Mouse (Mus musculus): ENCODE data around the gene Cdc42ep4. TPM values are rescaled to one million over a fixed set of nuclear protein-coding genes. Genes with fewer than 3 reads are reported as not detected.

Cdc42ep4 gene
- polyA plus RNA-seq, 1 experiment: 61.3 TPM

- DNase-seq (ENCODE audit: low read depth): no peak
- TF ChIP-seq CTCF (IDR thresholded peaks at IDR 0.05; ENCODE audit: borderline replicate concordance, extremely low read depth, insufficient read depth, insufficient read length): no peak
- TF ChIP-seq POLR2A (IDR thresholded peaks at IDR 0.05; ENCODE audit: borderline replicate concordance, extremely low read depth, insufficient read depth, insufficient read length, poor library complexity, severe bottlenecking): no peak
Observed at GRCm38 (mm10) chr11:113691318-113691717, 60.4 kb downstream of the Cdc42ep4 start.

DNA sequence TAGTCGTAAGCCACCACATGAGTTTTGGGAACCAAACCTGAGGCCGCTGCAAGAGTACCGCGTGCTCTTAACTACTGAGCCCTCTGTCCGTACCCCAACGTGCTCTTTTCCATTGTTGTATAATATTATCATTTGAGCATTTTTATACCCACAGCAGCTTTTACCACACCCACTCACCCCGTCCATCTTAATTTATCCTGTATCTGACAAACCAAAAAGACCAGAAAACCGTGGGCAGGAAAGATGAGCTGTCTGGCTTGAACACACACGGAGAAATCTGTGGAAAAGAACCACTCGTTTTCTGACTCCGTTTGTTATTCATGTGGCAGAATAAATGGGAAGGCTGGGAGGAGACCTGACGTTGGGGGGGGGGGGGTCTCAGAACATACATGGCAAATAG is 61.2 kb downstream of the Cdc42ep4 start:
- DNase-seq (ENCODE audit: low read depth): no peak
- TF ChIP-seq POLR2A (IDR thresholded peaks at IDR 0.05; ENCODE audit: borderline replicate concordance, extremely low read depth, insufficient read depth, insufficient read length, poor library complexity, severe bottlenecking): no peak
- no peak for TF ChIP-seq CTCF (IDR thresholded peaks at IDR 0.05; ENCODE audit: borderline replicate concordance, extremely low read depth, insufficient read depth, insufficient read length)

- DNase-seq (ENCODE audit: low read depth): peak; percentile 76
- TF ChIP-seq POLR2A (IDR thresholded peaks at IDR 0.05; ENCODE audit: borderline replicate concordance, extremely low read depth, insufficient read depth, insufficient read length, poor library complexity, severe bottlenecking) (no peak), CTCF (IDR thresholded peaks at IDR 0.05; ENCODE audit: borderline replicate concordance, extremely low read depth, insufficient read depth, insufficient read length) (no peak)
Observed at GRCm38 (mm10) chr11:113687031-113687430, 64.7 kb downstream of the Cdc42ep4 start.

- no peak for DNase-seq (ENCODE audit: low read depth)
- no peak for TF ChIP-seq POLR2A (IDR thresholded peaks at IDR 0.05; ENCODE audit: borderline replicate concordance, extremely low read depth, insufficient read depth, insufficient read length, poor library complexity, severe bottlenecking)
- no peak for TF ChIP-seq CTCF (IDR thresholded peaks at IDR 0.05; ENCODE audit: borderline replicate concordance, extremely low read depth, insufficient read depth, insufficient read length)
Observed at GRCm38 (mm10) chr11:113684707-113685426, 66.8 kb downstream of the Cdc42ep4 start.

DNA sequence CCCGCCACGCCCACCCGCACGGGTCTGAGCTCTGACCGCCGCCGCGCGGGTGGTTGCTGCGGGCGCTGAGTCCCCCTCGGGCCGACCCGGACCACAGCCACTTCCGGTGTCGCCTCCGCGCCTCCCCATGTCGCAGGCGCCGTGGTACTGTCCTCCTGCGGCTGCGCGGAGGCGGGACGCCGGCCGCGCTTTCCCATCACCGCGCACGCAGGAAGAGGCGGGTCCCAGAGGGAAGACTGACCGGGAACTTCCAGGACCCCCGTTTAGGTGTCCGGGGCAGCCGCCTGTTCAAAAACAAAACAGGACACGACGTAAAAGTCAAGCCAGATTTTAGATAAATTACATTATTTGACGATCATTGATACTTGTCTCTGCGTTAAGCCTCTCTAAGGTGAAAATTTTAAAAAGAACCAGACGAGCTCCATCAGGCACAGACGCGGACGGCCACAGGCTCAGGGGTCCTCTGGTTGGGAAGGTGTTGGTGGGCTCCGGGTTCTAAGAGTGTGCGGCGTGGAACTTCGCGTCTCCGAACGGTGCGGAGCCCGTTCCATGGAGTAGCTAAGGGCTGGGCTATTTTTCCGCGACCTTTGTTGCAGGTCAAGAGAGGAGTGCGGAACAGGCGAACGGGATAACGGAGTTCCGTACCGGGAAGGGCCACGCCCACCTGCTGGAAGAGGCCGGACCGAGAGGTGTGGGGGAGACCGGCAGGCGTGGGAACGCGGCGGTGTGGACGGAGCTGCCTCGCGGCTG is 67.5 kb downstream of the Cdc42ep4 start, which contains the start of the genes Fam104a and D11Wsu47e:
Fam104a (minus strand) TSS at position 199 of the 750 bp plus-strand sequence.
D11Wsu47e (plus strand) TSS at position 456 of the 750 bp plus-strand sequence.
- DNase-seq (ENCODE audit: low read depth): peak; percentile 99

DNA sequence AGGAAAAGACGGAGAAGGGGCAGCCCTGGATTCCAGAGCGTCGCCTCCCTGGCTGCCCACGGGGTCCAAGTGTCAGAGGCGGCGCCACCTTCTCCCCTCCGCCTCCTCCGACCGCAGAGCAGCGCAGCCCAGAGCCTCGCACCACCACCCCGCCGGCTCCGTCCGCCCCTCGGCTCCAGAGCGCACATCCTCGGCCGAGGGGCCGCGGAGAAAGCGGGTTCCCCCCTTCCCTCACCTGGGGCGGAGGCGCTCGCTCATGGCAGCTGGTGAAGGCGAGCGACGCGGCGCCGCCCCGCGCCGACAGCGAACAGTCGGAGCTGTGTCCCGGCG is 68.1 kb downstream of the Cdc42ep4 start:
- TF ChIP-seq POLR2A (IDR thresholded peaks at IDR 0.05; ENCODE audit: borderline replicate concordance, extremely low read depth, insufficient read depth, insufficient read length, poor library complexity, severe bottlenecking) (no peak), CTCF (IDR thresholded peaks at IDR 0.05; ENCODE audit: borderline replicate concordance, extremely low read depth, insufficient read depth, insufficient read length) (no peak)
- DNase-seq (ENCODE audit: low read depth): no peak

More for the DNA sequence above, 67.5 kb downstream of the Cdc42ep4 start, which contains the start of the genes Fam104a and D11Wsu47e:
- TF ChIP-seq CTCF (IDR thresholded peaks at IDR 0.05; ENCODE audit: borderline replicate concordance, extremely low read depth, insufficient read depth, insufficient read length) (no peak), POLR2A (IDR thresholded peaks at IDR 0.05; ENCODE audit: borderline replicate concordance, extremely low read depth, insufficient read depth, insufficient read length, poor library complexity, severe bottlenecking) (peak; percentile 62)

- DNase-seq (ENCODE audit: low read depth): peak; percentile 58
- TF ChIP-seq POLR2A (IDR thresholded peaks at IDR 0.05; ENCODE audit: borderline replicate concordance, extremely low read depth, insufficient read depth, insufficient read length, poor library complexity, severe bottlenecking) (no peak), CTCF (IDR thresholded peaks at IDR 0.05; ENCODE audit: borderline replicate concordance, extremely low read depth, insufficient read depth, insufficient read length) (no peak)
Observed at GRCm38 (mm10) chr11:113682897-113683626, 68.6 kb downstream of the Cdc42ep4 start.

DNA sequence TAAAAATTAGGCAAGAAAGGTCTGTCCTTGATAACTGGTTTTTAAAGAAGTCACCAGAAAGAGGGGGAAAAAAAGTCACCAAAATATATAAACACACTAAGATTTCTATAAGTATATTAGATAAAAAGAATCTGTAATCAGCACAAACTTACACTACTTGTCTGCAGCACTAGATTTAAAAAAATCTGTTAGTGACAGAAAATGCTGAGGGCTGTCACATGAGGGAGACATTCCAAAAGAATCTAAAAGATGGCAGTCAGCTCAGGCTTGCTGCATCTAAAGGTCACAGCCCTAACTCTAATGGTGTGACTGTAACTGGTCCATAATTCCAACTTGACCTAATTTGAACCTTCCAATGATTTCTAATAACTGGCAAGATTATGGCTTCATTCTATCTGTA is 69.7 kb downstream of the Cdc42ep4 start:
- no peak for DNase-seq (ENCODE audit: low read depth)
- no peak for TF ChIP-seq POLR2A (IDR thresholded peaks at IDR 0.05; ENCODE audit: borderline replicate concordance, extremely low read depth, insufficient read depth, insufficient read length, poor library complexity, severe bottlenecking)
- no peak for TF ChIP-seq CTCF (IDR thresholded peaks at IDR 0.05; ENCODE audit: borderline replicate concordance, extremely low read depth, insufficient read depth, insufficient read length)

DNA sequence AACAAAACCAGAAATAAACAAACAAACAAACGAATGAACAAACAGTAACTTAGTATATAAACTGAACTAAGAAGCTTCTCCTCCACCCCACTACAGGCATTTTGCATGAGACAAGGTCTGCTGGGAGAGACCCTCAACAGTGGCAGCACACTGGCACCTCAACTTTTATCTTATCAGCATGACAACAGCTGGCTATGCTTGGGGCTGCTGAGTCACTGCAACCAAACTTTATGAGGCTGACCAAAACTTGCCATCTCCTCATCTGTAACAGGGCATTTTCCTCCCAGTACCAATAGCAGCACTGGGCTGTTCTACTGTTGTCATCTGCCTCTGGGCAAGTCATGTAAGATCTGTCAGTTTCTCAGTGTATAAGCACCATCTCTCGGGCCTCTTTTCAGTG is 70.7 kb downstream of the Cdc42ep4 start:
- TF ChIP-seq POLR2A (IDR thresholded peaks at IDR 0.05; ENCODE audit: borderline replicate concordance, extremely low read depth, insufficient read depth, insufficient read length, poor library complexity, severe bottlenecking): no peak
- no peak for TF ChIP-seq CTCF (IDR thresholded peaks at IDR 0.05; ENCODE audit: borderline replicate concordance, extremely low read depth, insufficient read depth, insufficient read length)
- DNase-seq (ENCODE audit: low read depth): no peak

GRCm38 (mm10) chr11:113678373-113678772 is 73.3 kb downstream of the Cdc42ep4 start:
- no peak for DNase-seq (ENCODE audit: low read depth)
- no peak for TF ChIP-seq POLR2A (IDR thresholded peaks at IDR 0.05; ENCODE audit: borderline replicate concordance, extremely low read depth, insufficient read depth, insufficient read length, poor library complexity, severe bottlenecking)
- no peak for TF ChIP-seq CTCF (IDR thresholded peaks at IDR 0.05; ENCODE audit: borderline replicate concordance, extremely low read depth, insufficient read depth, insufficient read length)

DNA sequence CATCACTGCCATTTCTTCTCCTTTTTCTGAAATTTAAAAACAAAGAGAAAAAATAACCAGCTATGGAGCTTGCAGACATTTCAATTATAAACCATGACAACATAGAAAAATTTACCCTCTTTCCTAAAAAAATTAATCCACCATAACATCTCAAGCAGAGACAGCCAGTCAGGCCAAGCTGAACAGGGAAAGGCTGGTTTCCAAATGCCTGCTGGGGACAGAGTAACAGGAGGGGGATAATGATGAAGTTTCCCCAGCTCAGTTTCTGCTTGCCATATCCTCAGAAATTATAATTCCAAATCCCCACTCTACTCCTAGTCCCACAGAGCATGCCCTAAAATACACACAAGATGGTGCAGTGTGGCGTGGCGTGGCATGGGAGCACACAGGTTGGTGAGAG is 74.3 kb downstream of the Cdc42ep4 start:
- no peak for DNase-seq (ENCODE audit: low read depth)
- TF ChIP-seq CTCF (IDR thresholded peaks at IDR 0.05; ENCODE audit: borderline replicate concordance, extremely low read depth, insufficient read depth, insufficient read length) (no peak), POLR2A (IDR thresholded peaks at IDR 0.05; ENCODE audit: borderline replicate concordance, extremely low read depth, insufficient read depth, insufficient read length, poor library complexity, severe bottlenecking) (no peak)

Other genes with a start within 250 kb of the Cdc42ep4 start
- 29.0 and 67.3 TPM in 2 replicates for gene Sstr2, start 132.5 kb downstream of the Cdc42ep4 start, polyA plus RNA-seq (2012; rRNA removed)
- 53.0 and 59.8 TPM in 2 replicates for gene Cog1, start 102.7 kb downstream of the Cdc42ep4 start, polyA plus RNA-seq (2012; rRNA removed)
- gene Slc39a11, start 101.8 kb downstream of the Cdc42ep4 start, polyA plus RNA-seq (2012; rRNA removed): 22.1 and 24.3 TPM in 2 replicates
- gene Fam104a, start 67.7 kb downstream of the Cdc42ep4 start, polyA plus RNA-seq (2012; rRNA removed): 30.2 and 37.4 TPM in 2 replicates
- 31.4 and 34.3 TPM in 2 replicates for gene D11Wsu47e, start 67.5 kb downstream of the Cdc42ep4 start, polyA plus RNA-seq (2012; rRNA removed)
- gene Cpsf4l, start 41.9 kb downstream of the Cdc42ep4 start, polyA plus RNA-seq (2012; rRNA removed): 0.28 and 0.29 TPM in 2 replicates